Mouse (Mus musculus) midbrain, embryonic 14.5 days (tissue): Measurements from ENCODE around the gene Il17c. TPM values are rescaled to one million over a fixed set of nuclear protein-coding genes. Genes with fewer than 3 reads are reported as not detected.

ENCODE experiments used
- ATAC-seq: fragments of 200-750 bp; cut with Nextera tagmentation; 2 replicates; pipeline ENCODE4 v1.8.0; 2017; ENCODE audit warnings: moderate number of reproducible peaks, moderate library complexity; ENCODE audit not compliant: low FRiP score, low TSS enrichment
- DNase-seq: peaks from one replicate; pipeline ENCODE4 v3.0.0-alpha.2; 2015
- H3K27ac ChIP-seq: fragments of 300-500 bp; sonication (generic); replicated peaks from 2 replicates; pipeline ENCODE4 v1.5.1; 2014; ENCODE audit warnings: mild to moderate bottlenecking, low read depth, low read length, moderate library complexity
- H3K27me3 ChIP-seq: fragments of 300-500 bp; sonication (generic); 2 replicates; pipeline ENCODE4 v1.6.1; 2014; ENCODE audit warnings: low read length, control low read depth, mixed read lengths; ENCODE audit not compliant: control insufficient read depth, insufficient read depth
- H3K36me3 ChIP-seq: fragments of 300-500 bp; sonication (generic); 2 replicates; pipeline ENCODE4 v1.6.1; 2014; ENCODE audit warnings: low read length, control low read depth; ENCODE audit not compliant: control insufficient read depth, insufficient read depth
- H3K4me1 ChIP-seq: fragments of 300-500 bp; sonication (generic); 2 replicates; pipeline ENCODE4 v1.6.1; 2014; ENCODE audit warnings: mild to moderate bottlenecking, antibody characterized with exemption, low read length, control low read depth; ENCODE audit not compliant: control insufficient read depth, insufficient read depth
- H3K4me2 ChIP-seq: fragments of 300-500 bp; sonication (generic); 2 replicates; pipeline ENCODE4 v1.6.1; 2014; ENCODE audit warnings: mild to moderate bottlenecking, low read length, moderate library complexity
- H3K4me3 ChIP-seq: fragments of 300-500 bp; sonication (generic); replicated peaks from 2 replicates; pipeline ENCODE4 v1.5.1; 2014; ENCODE audit warnings: low read depth, low read length
- H3K9ac ChIP-seq: fragments of 300-500 bp; sonication (generic); replicated peaks from 2 replicates; pipeline ENCODE4 v1.6.1; 2014; ENCODE audit warnings: mild to moderate bottlenecking, low read length, moderate library complexity
- H3K9me3 ChIP-seq: fragments of 300-500 bp; sonication (generic); 2 replicates; pipeline ENCODE4 v1.6.1; 2016; ENCODE audit warnings: low read length, control low read depth, mixed read lengths; ENCODE audit not compliant: control insufficient read depth
- WGBS: fragments of 180-500 bp; shearing (Covaris S2); extraction: QIAGEN DNeasy Blood & Tissue Kit; methylation state at CpG from one replicate; pipeline ENCODE4 v1.1.7; 2014; 5-methylcytosine and 5-hydroxymethylcytosine counted together
- microRNA-seq: library from miRNA; unstranded; fragments of <30 nt; microRNA quantifications from one replicate; pipeline ENCODE4, GENCODE M21; 2016
- polyA plus RNA-seq: library from polyadenylated mRNA; unstranded; fragments of >200 nt; fragmentation: Nextera tagmentation; extraction: Ambion mirVana; gene quantifications from 2 replicates; pipeline ENCODE4 v1.2.1, GENCODE M21; 2014

The Il17c gene
- polyA plus RNA-seq, 1 experiment from 2014 or later = not detected

- H3K4me3 ChIP-seq = no peak overlapping the region
- no peaks in the 10 kb centered on the region for H3K27me3 ChIP-seq
- no peak overlapping the region; the same call in 1 of the 2 replicates for H3K9ac ChIP-seq
- no peak for ATAC-seq
- peaks cover 61% of the 10 kb centered on the region for H3K36me3 ChIP-seq
- WGBS = 89% methylated on average over 10 of the region's 10 CpGs
- no peak for DNase-seq
- H3K4me2 ChIP-seq = no peak overlapping the region
- H3K4me1 ChIP-seq = peaks cover 8% of the 10 kb centered on the region
- H3K9me3 ChIP-seq = no peaks in the 10 kb centered on the region
- no peak overlapping the region for H3K27ac ChIP-seq
Measured at GRCm38 (mm10) chr8:122469965-122470364, 48.1 kb downstream of the Il17c start.

- Histone ChIP-seq H3K4me1 (peaks cover 10% of the 10 kb centered on the region), H3K36me3 (peaks cover 61% of the 10 kb centered on the region)
Measured at GRCm38 (mm10) chr8:122470691-122471090, 48.9 kb downstream of the Il17c start.

More at GRCm38 (mm10) chr8:122470691-122471090, 48.9 kb downstream of the Il17c start:
- no peak for ATAC-seq
- no peak overlapping the region for H3K4me3 ChIP-seq
- no peak overlapping the region for H3K27ac ChIP-seq
- no peak overlapping the region for H3K4me2 ChIP-seq
- H3K9me3 ChIP-seq = no peaks in the 10 kb centered on the region
- WGBS = 81% methylated on average over 5 of the region's 5 CpGs
- DNase-seq = no peak
- H3K27me3 ChIP-seq = no peaks in the 10 kb centered on the region
- no peak overlapping the region for H3K9ac ChIP-seq

Small RNA genes within 50 kb of the gene (microRNA-seq; reads per million reads assigned to microRNA genes)
- not detected for gene Gm24366

Other genes starting within 250 kb of the Il17c start
- 2.3 TPM in 2 replicates for gene Zfpm1, start 139.9 kb upstream of the Il17c start, polyA plus RNA-seq
- gene Trhr2, start 61.3 kb upstream of the Il17c start, polyA plus RNA-seq = not detected in 2 replicates
- gene Zc3h18, start 45.4 kb upstream of the Il17c start, polyA plus RNA-seq = 22.4 and 27.9 TPM in 2 replicates
- 20.2 and 36.2 TPM in 2 replicates for gene Cyba, start 10.9 kb downstream of the Il17c start, polyA plus RNA-seq
- 47.1 and 60.9 TPM in 2 replicates for gene Mvd, start 21.4 kb downstream of the Il17c start, polyA plus RNA-seq
- gene Snai3, start 38.7 kb downstream of the Il17c start, polyA plus RNA-seq = not detected in 2 replicates
- gene Rnf166, start 54.0 kb downstream of the Il17c start, polyA plus RNA-seq = 33.7 and 34.4 TPM in 2 replicates
- gene Ctu2, start 54.1 kb downstream of the Il17c start, polyA plus RNA-seq = 80.6 and 93.1 TPM in 2 replicates
- 1.0 and 4.6 TPM in 2 replicates for gene Piezo1, start 129.3 kb downstream of the Il17c start, polyA plus RNA-seq
- gene Cdt1, start 146.0 kb downstream of the Il17c start, polyA plus RNA-seq = 5.9 and 7.6 TPM in 2 replicates
- 146 and 161 TPM in 2 replicates for gene Aprt, start 154.9 kb downstream of the Il17c start, polyA plus RNA-seq
- gene Galns, start 189.4 kb downstream of the Il17c start, polyA plus RNA-seq = 5.5 and 6.3 TPM in 2 replicates
- 107 and 158 TPM in 2 replicates for gene Trappc2l, start 189.6 kb downstream of the Il17c start, polyA plus RNA-seq
- gene Pabpn1l, start 200.7 kb downstream of the Il17c start, polyA plus RNA-seq = not detected in 2 replicates